Mouse (Mus musculus) central nervous system, embryonic 11.5 days (tissue): ENCODE results near the gene Tmsb4x. TPM values are rescaled to one million over a fixed set of nuclear protein-coding genes. Genes with fewer than 3 reads are reported as not detected.

Experiments used
- polyA plus RNA-seq: library from polyadenylated mRNA; depleted of rRNA; stranded (reverse); fragments of >200 nt; gene quantifications from 2 replicates; pipeline ENCODE4 v1.2.3, GENCODE M21; 2012; rRNA removed

The Tmsb4x gene
- 2,571 and 2,952 TPM in 2 replicates for polyA plus RNA-seq

GRCm38 (mm10) chrX:167208978-167209754 lies at the start of gene Tmsb4x:
Tmsb4x (minus strand) TSS chrX:167209315.

Other genes with a start within 250 kb of the Tmsb4x start
- gene Tlr8, start 55.0 kb upstream of the Tmsb4x start, polyA plus RNA-seq = 0.11 and 0.17 TPM in 2 replicates
- 0.37 and 0.57 TPM in 2 replicates for gene Tlr7, start 121.2 kb upstream of the Tmsb4x start, polyA plus RNA-seq
- 10.5 and 12.3 TPM in 2 replicates for gene Prps2, start 173.4 kb upstream of the Tmsb4x start, polyA plus RNA-seq